Mouse (Mus musculus) kidney, postnatal 4 days (tissue): ENCODE data around the gene Tle4.

Source experiments
- DNase-seq, 2 experiments: peaks; one replicate each; pipeline ENCODE4 v3.0.0; 2021; ENCODE audit warnings: mixed read lengths in 2 of 2

Gene Tle4

DNA sequence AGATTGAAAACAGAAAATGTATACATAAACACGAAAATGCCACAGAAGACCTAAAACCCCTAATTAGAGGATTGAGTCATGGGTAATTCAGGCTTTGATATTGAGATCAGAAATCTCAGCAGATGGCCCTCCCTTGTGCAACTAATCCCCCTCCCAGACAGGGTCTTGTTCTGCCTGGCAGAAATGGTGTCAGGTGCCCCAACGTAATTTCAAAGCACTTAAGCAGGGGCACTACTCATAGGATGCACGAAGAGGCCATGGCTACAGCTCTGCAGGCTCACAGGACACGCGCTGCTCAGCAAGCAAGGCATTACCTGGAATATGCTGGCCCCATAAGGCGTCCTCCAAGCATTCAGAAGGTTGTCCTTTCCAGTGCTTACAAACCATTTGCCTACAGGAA lies 146.5 kb downstream of the Tle4 start:
- no peak for DNase-seq

DNA sequence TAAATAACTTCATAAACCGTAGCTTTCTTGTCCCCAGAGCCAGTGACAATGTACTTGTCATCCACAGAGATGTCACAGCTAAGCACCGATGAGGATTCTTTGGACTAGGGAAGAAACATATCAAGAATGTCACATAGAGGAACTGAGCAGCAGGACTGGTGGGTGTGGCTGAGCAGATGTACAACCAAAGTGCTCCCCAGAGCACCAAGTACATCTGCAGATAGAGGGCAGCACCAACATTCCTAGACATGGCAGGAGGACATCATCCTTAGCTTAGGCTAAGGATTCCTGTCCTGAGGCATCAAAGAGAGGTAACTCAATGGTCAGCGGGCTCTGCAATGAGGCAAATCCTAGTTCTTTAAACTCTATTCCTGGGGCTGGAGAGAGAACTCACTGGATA lies 148.1 kb downstream of the Tle4 start:
- DNase-seq = peak in 1 of 2 experiments; percentile 28

DNA sequence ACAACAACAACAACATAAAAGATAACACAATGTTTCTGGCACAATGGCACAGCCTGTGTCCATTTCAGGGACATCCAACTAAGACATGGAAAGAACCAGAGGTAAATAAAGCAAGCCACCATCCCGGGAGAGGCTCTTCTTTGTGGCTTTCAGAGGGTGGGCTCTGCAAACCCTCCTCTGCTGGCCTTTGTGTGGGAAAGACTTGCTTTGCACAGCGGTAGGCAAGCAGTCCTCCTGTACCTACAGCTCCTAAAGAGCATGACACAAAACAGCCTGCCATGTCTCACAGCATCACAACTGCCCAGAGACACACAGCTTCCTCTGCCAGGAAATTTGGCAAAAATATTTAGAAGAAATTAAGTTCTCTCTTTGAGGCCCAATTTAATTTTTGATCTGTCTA lies 149.3 kb downstream of the Tle4 start:
- DNase-seq = no peak

DNA sequence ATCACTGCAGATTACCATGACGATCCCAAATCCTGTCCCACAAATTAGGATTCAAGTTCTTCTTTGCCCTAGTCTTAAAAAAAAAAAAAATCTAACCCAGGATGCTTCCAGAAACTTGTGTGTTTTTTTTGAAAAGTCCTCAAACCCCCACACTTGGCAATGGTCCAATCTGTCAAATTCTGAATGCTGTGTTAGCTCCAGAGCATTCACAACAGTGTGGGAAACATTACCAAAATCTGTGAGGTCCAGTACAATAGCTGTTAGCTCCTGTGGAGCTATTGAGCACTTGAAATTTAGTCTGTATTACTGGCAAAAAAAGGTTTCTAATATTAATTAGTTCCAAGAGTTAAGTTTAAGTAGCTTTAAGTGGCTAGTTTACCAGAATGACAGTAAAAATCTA lies 150.4 kb downstream of the Tle4 start:
- DNase-seq = no peak

DNA sequence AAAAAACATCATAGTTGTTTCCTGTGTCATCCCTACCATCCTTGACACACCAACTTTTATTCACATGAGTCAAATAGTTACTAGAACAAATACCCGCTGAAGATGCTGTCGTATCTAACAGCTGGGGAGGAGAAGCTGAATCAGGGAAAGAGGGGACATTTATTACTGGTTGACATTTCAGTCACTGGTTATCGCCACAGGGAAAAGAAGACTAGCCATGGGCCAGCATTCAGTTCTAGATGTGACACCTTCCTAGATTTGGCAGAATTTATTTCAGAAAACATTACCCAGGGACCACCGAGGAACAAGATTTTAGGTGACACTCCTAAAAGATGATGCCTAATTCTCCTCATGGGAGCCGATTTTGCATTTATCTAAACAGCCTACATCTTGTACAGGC lies 156.0 kb downstream of the Tle4 start:
- DNase-seq = no peak

DNA sequence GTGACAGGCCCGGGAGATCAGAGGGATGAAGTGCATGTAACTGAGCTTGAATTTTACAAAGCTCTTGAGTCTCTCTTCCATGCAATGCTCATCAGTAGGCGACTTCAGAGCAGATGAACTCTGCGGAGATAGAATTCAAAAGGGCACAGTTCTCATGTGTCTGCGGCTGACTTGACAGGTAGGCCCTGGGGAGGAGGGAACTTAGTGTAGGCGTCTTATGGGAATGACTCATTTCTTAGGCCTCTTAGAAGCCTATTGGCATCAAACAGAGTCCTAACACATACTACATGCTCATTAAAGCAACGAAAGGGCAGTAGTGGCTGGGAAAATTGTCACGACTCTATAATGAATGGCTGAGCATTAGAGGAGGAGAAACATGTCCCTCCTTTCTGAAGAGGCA lies 160.6 kb downstream of the Tle4 start:
- DNase-seq = no peak

DNA sequence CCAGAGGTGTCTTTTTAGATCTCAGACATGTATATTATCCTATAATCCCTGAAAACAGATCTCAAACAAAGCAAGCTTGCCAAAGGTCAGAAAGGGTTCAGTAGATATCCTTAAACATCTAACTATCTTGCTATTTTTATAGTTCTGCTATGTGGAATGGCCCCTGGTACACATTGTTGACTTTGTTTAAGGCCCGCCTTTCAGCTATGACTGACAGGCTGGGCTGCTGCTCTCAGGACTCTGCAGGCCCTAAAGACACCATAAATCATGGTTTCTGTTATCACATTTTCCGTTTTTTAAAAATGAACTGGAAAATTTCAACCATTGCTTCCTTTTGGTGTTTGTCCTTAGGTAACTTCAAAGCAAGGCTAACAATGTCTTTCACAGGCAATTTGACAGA lies 161.3 kb downstream of the Tle4 start:
- peak in 1 of 2 experiments; percentile 22 for DNase-seq

DNA sequence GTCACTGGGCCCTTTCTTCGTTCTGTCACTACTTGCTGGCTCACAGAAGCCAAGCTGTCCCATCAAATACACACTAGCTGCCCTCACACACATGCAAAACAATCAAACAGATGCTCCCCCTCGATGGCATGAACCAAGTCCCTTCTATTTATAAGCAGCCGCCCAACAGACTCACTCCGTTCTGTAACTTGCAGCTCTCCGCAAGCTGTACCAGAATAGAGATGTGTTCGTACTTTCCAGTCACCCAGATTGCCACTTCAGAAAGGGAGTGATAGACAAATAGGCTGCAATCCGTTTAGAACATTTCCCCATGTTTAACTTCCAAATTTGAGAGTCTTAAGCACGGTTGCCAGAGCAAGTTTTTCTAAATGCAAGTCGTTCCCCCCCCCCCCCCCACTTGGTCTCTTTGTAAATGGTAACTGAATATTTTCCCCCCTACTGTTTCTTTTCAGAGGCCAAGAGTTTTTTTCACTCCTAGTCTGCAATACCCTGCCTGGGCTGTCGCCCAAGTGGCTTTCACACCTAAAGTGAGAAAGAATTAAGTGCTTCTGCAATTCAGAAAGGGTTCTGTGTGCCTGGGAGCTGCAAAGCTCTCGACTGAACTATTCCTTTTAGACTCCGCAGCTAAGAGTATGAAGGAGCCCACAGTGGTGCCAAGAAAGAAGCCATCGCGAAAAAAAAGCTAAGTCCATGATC lies 162.0 kb downstream of the Tle4 start:
- no peak for DNase-seq

DNA sequence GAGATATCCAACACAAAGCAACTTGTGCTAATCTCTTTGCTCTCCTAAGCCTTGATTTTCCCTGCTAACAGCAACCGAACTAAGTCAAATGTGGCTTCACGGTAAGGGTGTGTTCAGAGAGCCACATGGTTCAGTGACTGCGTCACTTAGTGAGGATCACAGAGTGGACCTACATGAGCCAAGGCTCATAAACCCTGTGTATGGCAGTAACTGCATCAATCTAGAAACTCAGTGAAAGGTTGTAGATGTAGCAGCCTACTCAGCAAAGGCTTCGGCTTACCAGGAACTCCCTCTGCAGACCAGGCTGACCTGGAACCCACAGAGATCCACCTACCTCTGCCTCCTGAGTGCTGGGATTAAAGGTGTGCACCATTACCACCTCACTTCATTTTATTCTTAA lies 164.0 kb downstream of the Tle4 start:
- DNase-seq = no peak

DNA sequence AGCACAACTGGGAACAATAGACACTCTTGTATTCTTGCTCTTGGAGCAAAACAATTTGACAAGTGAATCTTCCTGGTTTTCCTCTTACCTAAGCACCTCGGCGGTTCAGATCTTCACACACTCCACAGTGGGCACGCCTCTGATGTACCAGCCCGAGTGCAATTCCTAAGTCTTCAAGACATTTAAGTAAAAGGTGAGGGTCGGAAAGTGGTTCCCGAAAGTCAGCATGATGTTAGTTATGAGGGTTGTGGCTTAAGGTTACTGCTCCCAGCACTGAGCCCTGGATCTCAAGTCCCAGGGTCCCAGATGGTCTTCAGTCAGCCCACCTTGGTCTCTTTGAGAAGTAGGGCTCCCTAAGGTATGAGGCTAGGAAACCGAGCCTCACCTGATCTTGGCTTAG lies 165.4 kb downstream of the Tle4 start:
- DNase-seq = no peak

DNA sequence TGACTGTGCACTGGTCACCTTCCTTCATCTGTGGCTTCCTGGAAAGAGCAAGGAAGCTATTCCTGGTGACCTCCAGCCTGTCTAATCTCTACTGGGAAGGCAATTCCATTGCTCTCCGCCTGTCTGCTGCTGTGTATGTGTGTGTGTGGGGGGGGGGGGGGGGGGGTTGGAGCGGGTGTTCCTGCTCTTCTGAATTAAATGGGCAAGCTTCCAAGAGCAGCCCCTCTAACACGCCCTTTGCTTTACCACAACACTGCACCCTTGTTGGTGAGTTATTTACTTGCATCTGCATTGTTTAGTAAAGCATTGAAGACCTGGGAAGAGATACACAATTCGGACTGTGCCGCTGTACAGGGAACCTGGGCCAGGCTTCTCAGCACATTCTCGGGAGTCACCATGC lies 170.9 kb downstream of the Tle4 start:
- no peak for DNase-seq

DNA sequence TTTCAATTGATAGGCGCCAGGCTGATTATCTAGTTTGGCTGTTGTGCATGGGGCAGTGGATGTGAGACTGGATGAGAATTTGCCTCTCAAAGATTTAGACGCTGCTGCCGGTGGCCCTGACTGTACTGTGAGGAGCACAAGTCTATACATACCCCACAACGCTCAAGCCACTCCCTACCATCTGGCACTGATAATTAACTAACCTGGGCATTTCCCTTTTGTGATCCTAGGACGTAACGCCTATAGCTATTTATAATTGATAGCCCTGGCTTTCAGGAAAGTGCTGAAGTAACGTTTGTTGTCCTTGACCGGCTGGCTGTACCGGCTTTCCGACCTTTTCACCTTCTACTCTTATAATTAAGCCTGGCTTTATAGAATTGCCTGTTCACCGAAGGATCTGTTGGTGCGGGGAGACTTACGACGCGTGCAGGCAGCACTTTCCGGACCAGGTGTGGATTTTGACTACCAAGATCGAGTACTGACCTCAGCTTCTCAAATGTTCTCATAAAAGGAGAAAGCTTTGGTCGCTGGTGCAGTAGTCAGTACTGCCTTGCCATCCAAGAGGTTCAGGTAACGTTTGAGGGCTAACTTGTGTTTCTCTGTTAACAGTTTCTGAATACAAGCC lies 171.5 kb downstream of the Tle4 start:
- no peak for DNase-seq

DNA sequence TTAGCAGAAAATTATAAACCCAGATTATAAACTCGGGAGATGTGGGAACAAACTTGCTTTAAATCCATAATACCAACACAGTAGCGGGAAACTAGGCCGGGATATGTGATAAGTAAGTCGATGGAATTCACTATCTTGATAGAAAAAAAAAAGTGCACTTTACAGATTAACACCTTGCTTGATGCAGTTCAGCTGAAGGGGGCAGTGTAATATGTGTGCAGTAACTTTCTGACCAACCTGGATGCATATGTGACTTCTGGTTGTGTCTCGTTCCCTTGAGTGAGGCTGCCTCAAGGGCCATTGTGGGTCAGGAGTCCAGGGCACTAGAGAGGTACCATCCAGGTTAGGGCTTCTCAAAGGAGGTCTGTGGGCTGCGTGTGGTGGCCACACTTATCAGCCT lies 172.7 kb downstream of the Tle4 start:
- no peak for DNase-seq

DNA sequence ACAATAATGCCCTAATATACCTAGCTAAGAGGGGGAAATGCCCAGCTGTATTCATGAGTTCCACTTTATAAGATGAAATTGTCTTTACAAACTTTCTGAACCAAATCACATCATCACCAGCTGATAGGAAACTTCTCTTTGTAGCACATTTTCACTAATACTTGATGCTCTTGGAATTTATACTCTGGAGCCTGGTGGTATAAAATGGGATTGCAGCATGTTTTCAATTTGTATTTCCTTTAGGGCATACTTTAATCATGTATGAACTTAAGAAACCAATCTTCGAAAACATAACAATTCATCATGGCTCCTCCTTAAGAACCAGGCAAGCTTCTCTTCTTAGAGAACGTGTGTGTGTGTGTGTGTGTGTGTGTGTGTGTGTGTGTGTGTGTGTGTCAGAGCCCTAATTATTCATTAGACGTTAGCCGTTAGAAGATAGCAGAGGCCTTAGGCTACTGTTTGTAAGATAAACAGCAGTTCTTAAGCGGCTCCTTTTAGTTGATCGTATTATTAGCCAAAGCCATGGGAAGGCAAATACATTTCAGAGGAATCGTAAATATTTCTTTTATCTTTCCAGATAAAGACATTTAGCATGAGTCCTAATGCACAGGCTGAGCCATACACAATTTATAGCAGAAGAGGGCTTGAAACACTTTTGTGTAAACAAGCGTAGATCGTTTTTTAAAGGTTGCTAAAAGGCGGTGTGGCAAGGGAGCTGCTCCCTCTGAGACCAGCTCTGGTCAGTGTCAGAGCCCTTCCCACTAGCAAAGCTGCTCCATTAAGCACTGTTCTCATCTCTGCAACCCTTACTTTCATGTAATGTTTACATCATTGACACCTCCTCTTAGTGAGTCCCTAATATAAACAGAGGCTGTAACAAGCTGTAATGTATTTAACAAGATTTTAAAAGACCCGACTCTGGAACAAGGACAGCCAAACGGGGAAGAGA lies 173.6 kb downstream of the Tle4 start:
- no peak for DNase-seq

DNA sequence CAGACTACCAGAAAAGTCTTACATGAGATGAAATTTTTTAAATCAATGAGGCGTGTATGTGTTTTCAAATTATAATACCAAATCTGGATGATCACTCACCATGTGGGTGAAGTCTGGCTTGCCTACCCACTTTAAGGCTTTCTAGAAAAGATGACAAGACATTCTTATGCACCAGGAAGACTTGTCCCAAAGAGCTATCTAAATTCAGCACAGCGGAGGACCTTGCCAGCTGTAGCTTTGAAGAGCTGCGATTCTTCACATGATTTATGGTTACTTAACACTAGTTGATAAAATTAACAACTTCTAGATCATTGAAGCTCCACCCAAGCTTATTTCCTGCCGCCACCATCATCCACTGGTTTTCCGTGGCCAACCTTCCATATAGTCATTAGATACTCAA lies 176.2 kb downstream of the Tle4 start:
- no peak for DNase-seq

DNA sequence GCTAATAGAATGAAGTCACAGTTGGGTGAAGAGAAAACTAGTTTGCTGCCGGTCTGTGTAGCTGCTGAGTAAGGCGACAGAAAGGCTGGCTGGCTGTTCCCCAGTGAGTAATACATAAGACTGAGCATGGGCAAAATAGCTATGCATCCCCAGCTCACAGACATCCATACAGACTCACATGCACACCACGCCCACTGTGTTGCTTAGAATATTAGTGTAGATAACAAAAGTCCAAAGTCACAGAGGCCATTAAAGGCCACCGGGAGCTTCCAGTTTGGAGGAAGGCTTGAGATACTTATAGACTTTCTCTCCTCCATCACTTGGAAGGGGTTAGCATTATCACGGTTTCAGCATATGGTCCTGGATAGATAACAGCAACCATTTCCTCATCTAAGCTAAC lies 178.0 kb downstream of the Tle4 start:
- DNase-seq = no peak

DNA sequence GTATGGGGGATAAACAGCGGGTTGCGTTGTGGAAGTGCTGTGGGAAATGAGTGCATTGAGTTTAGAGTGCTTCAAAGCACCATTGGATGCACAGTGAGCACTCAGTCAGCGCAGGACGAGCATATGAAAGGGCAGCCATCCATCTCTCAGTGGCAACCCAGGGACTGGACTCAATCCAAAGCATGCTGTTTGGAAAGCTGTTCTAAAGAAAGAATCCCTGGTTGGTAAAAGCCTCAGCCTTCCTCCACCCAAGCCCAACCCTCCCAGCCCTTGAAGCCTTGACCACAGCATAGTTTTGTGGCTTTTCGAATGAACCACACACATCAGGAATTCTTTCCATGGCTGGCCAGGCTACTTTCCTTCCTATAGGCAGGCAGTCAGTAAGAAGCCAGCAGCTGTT lies 181.0 kb downstream of the Tle4 start:
- no peak for DNase-seq

DNA sequence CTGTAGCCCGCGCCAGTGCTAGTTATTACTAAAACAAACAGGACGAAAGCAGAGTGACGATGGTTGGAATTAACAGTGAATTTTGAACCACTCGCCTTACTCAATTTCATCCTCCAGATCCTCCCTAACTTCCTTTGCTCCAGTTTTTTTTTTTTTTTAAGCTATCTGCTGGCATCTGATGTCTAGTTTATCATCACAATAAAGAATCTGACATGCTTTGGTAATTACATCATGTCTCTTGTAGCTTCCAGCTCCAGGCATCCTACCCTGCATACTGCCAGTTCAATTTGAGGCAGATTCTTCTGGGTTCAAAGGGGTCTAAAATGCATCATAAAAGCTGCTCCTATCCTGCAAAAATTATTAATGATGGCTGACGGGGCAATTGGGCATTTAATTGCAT lies 181.9 kb downstream of the Tle4 start:
- no peak for DNase-seq

DNA sequence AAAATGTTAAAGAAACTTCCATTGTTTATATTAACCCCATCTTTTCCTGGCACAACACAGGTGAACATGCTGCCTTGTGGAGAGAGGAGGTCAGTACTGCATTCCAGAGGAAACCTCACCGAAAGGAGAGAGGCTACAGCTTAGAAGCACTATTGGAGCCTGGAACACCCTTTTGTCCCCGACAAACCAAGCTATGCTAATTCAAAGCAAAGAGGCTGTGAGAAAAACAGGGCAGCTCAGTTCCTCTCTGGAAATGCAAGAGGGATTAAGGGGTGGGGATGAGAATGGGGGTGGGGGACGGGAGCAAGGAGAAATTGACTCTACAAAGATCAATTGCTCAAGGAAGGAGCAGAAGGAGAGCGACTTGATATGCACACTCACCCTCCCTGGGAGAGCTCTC lies 182.9 kb downstream of the Tle4 start:
- DNase-seq = no peak

DNA sequence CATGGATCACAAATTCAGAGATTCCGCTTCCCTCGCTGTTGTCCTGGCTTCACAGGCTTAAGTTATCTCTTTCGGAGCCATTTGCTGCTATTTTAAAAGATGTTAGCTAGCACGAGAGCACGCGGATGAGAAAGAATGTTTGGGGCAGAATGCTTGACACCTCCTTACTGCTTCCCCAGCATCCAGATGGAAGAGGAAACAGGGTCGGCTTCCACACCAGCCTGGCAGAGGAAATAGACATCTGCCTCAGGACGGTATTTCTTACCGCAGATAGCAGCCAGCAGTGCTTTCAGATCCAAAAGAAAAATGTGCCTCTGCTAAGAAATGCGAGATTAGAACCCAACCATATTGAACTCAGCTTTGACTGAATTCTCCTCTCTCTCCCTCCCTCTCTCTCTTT lies 191.2 kb downstream of the Tle4 start:
- DNase-seq = no peak
